Mouse (Mus musculus): ENCODE measurements around the gene Arl8b. TPM values are rescaled to one million over a fixed set of nuclear protein-coding genes. Genes with fewer than 3 reads are reported as not detected.

Arl8b gene
- polyA plus RNA-seq, 1 experiment: 9.6 TPM

DNA sequence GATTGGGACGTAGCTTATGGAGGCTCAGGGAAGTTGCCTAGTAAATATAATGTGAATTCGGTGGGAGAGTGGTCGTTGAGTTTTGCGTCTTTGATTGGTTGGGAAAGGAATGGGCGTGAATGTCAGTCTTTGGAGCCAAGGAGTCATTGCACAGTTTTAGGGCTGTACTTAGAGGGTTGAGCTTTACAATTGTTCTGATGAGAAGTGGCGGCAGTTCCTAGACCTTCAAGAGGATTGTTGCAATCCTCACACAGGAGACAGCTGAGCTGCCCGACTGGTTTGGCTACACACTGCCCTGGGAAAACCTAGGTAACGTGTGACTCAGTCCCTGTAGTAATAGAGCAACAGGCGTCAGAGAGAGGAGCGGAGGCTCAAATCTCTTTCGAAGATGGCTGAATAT is 1.2 kb downstream of the Arl8b start:
- no peak overlapping the region for H3K27ac ChIP-seq (ENCODE audit: insufficient read depth, low read depth, low read length)
- no peaks in the 10 kb centered on the region for H3K27me3 ChIP-seq (ENCODE audit: control insufficient read depth, insufficient read depth, low read length)
- WGBS: 7% methylated on average over 11 of the region's 11 CpGs
- no peaks in the 10 kb centered on the region for H3K36me3 ChIP-seq (ENCODE audit: control insufficient read depth, insufficient read depth, low read length)
- TF ChIP-seq CTCF (IDR thresholded peaks at IDR 0.05; ENCODE audit: extremely low read depth, insufficient read length, insufficient replicate concordance, low read depth, low read length) (no peak), POLR2A (IDR thresholded peaks at IDR 0.05; ENCODE audit: low read depth, low read length) (no peak)
- peaks cover 11% of the 10 kb centered on the region; the same call in 1 of the 2 replicates for H3K4me1 ChIP-seq (ENCODE audit: control insufficient read depth, insufficient read depth, insufficient read length, low read length)
- peak overlapping the region; percentile 99 for H3K4me3 ChIP-seq (ENCODE audit: low read depth, low read length)

DNA sequence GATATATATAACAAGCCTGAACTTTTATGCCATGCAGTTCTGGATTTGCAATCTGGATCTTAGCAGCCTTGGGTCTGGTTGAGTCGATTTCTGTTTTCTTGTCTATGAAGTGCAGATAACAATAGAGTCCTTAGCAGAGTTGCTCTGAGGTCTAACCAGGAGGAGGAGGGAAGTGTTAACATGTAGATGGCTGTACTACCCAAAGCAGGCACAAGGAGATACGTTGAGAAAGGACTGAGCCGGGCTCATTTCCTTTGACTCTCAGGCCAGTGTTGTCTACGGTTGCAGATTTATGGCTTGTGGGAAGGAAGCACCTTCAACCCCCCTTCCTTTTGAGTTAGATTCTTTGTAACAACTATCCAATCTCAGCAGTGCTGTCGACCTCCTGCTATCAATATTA is 1.9 kb downstream of the Arl8b start:
- H3K27me3 ChIP-seq (ENCODE audit: control insufficient read depth, insufficient read depth, low read length): no peaks in the 10 kb centered on the region
- no peaks in the 10 kb centered on the region for H3K36me3 ChIP-seq (ENCODE audit: control insufficient read depth, insufficient read depth, low read length)
- no peak overlapping the region for H3K4me3 ChIP-seq (ENCODE audit: low read depth, low read length)
- H3K27ac ChIP-seq (ENCODE audit: insufficient read depth, low read depth, low read length): no peak overlapping the region
- no peak for TF ChIP-seq POLR2A (IDR thresholded peaks at IDR 0.05; ENCODE audit: low read depth, low read length)
- TF ChIP-seq CTCF (IDR thresholded peaks at IDR 0.05; ENCODE audit: extremely low read depth, insufficient read length, insufficient replicate concordance, low read depth, low read length): no peak
- peaks cover 9% of the 10 kb centered on the region; the same call in 1 of the 2 replicates for H3K4me1 ChIP-seq (ENCODE audit: control insufficient read depth, insufficient read depth, insufficient read length, low read length)
- WGBS: 6% methylated on average over 5 of the region's 5 CpGs

DNA sequence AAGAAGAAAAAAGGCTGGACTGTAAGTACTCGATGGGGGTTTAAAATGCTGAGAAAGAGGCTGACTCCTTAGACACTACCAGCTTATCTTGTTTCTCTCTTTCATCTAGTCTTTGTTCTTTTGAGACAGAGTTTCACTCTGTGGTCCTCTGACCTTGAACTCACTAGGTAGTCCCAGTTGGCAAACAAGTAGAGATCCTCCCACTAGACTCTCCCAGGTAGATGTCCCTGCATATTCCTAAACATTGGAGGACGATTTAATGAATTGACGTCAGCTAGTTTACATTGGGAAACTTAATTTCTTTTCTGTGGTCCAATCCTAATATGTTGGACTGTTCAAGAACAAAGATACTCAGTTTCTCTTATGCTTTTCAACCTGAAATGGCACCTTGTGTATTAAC is 2.7 kb downstream of the Arl8b start:
- WGBS: 40% methylated on average over 3 of the region's 3 CpGs
- no peaks in the 10 kb centered on the region for H3K27me3 ChIP-seq (ENCODE audit: control insufficient read depth, insufficient read depth, low read length)
- no peak overlapping the region for H3K27ac ChIP-seq (ENCODE audit: insufficient read depth, low read depth, low read length)
- H3K4me1 ChIP-seq (ENCODE audit: control insufficient read depth, insufficient read depth, insufficient read length, low read length): peaks cover 9% of the 10 kb centered on the region; the same call in 1 of the 2 replicates
- H3K36me3 ChIP-seq (ENCODE audit: control insufficient read depth, insufficient read depth, low read length): no peaks in the 10 kb centered on the region
- no peak for TF ChIP-seq POLR2A (IDR thresholded peaks at IDR 0.05; ENCODE audit: low read depth, low read length)
- TF ChIP-seq CTCF (IDR thresholded peaks at IDR 0.05; ENCODE audit: extremely low read depth, insufficient read length, insufficient replicate concordance, low read depth, low read length): no peak
- no peak overlapping the region for H3K4me3 ChIP-seq (ENCODE audit: low read depth, low read length)

DNA sequence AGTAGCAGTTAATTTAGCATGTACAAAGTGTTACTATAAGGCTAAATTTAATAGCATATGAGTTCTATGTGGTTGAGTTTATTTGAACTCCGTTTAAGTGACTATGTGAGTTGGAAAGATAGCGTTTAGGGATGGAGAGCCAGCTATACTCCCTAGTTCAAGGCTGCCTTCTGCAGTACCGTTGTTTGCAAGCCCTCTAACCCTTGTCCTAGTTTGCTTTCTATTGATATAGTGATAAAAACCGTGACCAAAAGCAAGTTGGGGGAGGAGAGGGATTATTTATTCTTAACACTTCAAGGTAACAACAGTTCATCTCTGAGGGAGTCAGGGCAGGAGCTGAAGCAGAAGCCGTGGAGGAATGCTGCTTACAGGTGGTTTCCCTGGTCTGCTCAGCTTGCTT is 8.6 kb downstream of the Arl8b start:
- no peak overlapping the region for H3K4me3 ChIP-seq (ENCODE audit: low read depth, low read length)
- 46% methylated on average over 5 of the region's 5 CpGs for WGBS
- H3K27ac ChIP-seq (ENCODE audit: insufficient read depth, low read depth, low read length): no peak overlapping the region
- no peaks in the 10 kb centered on the region; the same call in 1 of the 2 replicates for H3K4me1 ChIP-seq (ENCODE audit: control insufficient read depth, insufficient read depth, insufficient read length, low read length)
- TF ChIP-seq CTCF (IDR thresholded peaks at IDR 0.05; ENCODE audit: extremely low read depth, insufficient read length, insufficient replicate concordance, low read depth, low read length): no peak
- no peak for TF ChIP-seq POLR2A (IDR thresholded peaks at IDR 0.05; ENCODE audit: low read depth, low read length)
- no peaks in the 10 kb centered on the region for H3K27me3 ChIP-seq (ENCODE audit: control insufficient read depth, insufficient read depth, low read length)
- H3K36me3 ChIP-seq (ENCODE audit: control insufficient read depth, insufficient read depth, low read length): no peaks in the 10 kb centered on the region

DNA sequence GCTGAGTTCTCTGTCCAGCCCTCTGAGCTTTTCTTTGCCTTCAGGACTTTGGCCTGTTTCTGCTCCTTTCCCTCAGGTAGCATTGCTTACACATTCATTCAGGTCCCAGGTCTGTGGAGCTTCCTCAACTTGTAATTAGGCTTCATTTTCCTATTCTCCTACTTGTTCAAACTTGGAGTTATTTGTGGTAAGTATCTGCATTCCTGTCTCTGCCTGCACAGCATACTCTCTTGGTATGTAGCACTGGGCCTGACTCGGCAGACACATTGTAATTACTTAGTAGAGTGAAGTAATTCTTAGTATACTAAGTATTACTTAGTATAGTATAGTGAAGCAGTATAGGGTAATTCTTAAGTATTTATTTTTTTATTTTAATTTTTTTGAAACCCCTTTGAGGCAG is 13.0 kb downstream of the Arl8b start:
- 79% methylated on average over 1 of the region's 1 CpGs for WGBS

DNA sequence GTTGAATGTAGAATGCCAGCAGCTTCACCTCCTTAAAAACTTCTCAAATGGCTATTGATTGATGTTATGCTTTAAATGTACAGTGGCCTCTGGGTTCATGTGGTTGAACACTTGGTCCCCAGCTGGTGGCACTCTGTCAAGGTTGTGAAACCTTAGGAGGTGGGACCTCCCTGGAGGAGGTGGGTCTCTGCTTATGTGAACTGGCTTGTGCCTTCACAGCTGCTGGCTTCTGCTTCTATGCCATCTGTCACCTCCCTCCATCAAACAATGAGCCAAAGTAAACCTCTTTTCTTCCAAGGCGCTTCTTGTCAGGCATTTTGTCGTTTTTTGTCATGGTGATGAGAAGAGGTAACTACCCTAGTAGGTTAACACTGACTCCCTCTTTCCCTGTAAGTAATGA is 13.8 kb downstream of the Arl8b start:
- Histone ChIP-seq H3K27me3 (ENCODE audit: control insufficient read depth, insufficient read depth, low read length) (no peaks in the 10 kb centered on the region), H3K4me1 (ENCODE audit: control insufficient read depth, insufficient read depth, insufficient read length, low read length) (no peaks in the 10 kb centered on the region; the same call in 1 of the 2 replicates), H3K27ac (ENCODE audit: insufficient read depth, low read depth, low read length) (no peak overlapping the region), H3K36me3 (ENCODE audit: control insufficient read depth, insufficient read depth, low read length) (no peaks in the 10 kb centered on the region), H3K4me3 (ENCODE audit: low read depth, low read length) (no peak overlapping the region)
- TF ChIP-seq POLR2A (IDR thresholded peaks at IDR 0.05; ENCODE audit: low read depth, low read length): no peak
- TF ChIP-seq CTCF (IDR thresholded peaks at IDR 0.05; ENCODE audit: extremely low read depth, insufficient read length, insufficient replicate concordance, low read depth, low read length): no peak
- WGBS: 61% methylated on average over 2 of the region's 2 CpGs

More for the DNA sequence above, 13.0 kb downstream of the Arl8b start:
- Histone ChIP-seq H3K36me3 (ENCODE audit: control insufficient read depth, insufficient read depth, low read length) (no peaks in the 10 kb centered on the region), H3K4me3 (ENCODE audit: low read depth, low read length) (no peak overlapping the region), H3K4me1 (ENCODE audit: control insufficient read depth, insufficient read depth, insufficient read length, low read length) (no peaks in the 10 kb centered on the region; the same call in 1 of the 2 replicates), H3K27ac (ENCODE audit: insufficient read depth, low read depth, low read length) (no peak overlapping the region), H3K27me3 (ENCODE audit: control insufficient read depth, insufficient read depth, low read length) (no peaks in the 10 kb centered on the region)
- TF ChIP-seq CTCF (IDR thresholded peaks at IDR 0.05; ENCODE audit: extremely low read depth, insufficient read length, insufficient replicate concordance, low read depth, low read length) (no peak), POLR2A (IDR thresholded peaks at IDR 0.05; ENCODE audit: low read depth, low read length) (no peak)

DNA sequence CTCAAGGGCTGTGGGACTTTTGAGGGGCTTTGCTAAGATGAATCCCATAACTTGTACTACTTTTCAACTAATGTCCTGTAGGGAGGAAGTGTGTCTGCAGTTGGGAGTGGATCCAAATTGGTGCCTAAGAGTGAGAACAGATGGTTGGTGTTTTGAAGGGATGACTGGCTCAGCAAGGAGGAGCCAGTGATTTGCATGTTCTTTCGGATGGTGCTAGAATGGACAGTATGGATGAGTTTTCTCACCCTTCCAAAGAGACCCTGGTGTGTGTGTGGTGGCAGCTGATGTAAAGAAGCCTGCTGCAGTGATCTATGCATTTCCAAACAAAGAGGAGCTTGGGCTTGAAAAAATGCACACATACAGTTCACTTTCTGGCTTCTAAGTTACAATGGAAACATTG is 22.3 kb downstream of the Arl8b start:
- WGBS: 68% methylated on average over 1 of the region's 1 CpGs
- H3K36me3 ChIP-seq (ENCODE audit: control insufficient read depth, insufficient read depth, low read length): no peaks in the 10 kb centered on the region
- TF ChIP-seq POLR2A (IDR thresholded peaks at IDR 0.05; ENCODE audit: low read depth, low read length) (no peak), CTCF (IDR thresholded peaks at IDR 0.05; ENCODE audit: extremely low read depth, insufficient read length, insufficient replicate concordance, low read depth, low read length) (no peak)
- H3K27me3 ChIP-seq (ENCODE audit: control insufficient read depth, insufficient read depth, low read length): no peaks in the 10 kb centered on the region
- H3K4me3 ChIP-seq (ENCODE audit: low read depth, low read length): no peak overlapping the region
- H3K27ac ChIP-seq (ENCODE audit: insufficient read depth, low read depth, low read length): no peak overlapping the region
- H3K4me1 ChIP-seq (ENCODE audit: control insufficient read depth, insufficient read depth, insufficient read length, low read length): peaks cover 8% of the 10 kb centered on the region
